Mouse (Mus musculus) liver, postnatal 0 days (tissue): ENCODE measurements around the gene Insm1. TPM values are rescaled to one million over a fixed set of nuclear protein-coding genes. Genes with fewer than 3 reads are reported as not detected.

Experiments
- ATAC-seq: fragments of 200-750 bp; cut with Nextera tagmentation; 2 replicates; pipeline ENCODE4 v1.8.0; 2017; ENCODE audit warnings: mild to moderate bottlenecking, moderate library complexity
- DNase-seq: peaks from one replicate; pipeline ENCODE4 v3.0.0-alpha.2; 2016
- H3K27ac ChIP-seq: fragments of 300-500 bp; sonication (generic); 2 replicates; pipeline ENCODE4 v1.5.1; 2014; ENCODE audit warnings: antibody characterized with exemption, moderate library complexity, mild to moderate bottlenecking, low read depth
- H3K27me3 ChIP-seq: fragments of 300-500 bp; sonication (generic); 2 replicates; pipeline ENCODE4 v1.6.1; 2014; ENCODE audit warnings: low read length, control low read depth, mixed read lengths; ENCODE audit not compliant: insufficient read depth
- H3K36me3 ChIP-seq: fragments of 300-500 bp; sonication (generic); replicated peaks from 2 replicates; pipeline ENCODE4 v1.6.1; 2014; ENCODE audit warnings: mild to moderate bottlenecking, control low read depth, low read length, moderate library complexity, mixed read lengths; ENCODE audit not compliant: insufficient read depth
- H3K4me1 ChIP-seq: fragments of 300-500 bp; sonication (generic); 2 replicates; pipeline ENCODE4 v1.6.1; 2014; ENCODE audit warnings: antibody characterized with exemption, mild to moderate bottlenecking, control low read depth; ENCODE audit not compliant: insufficient read depth
- H3K4me2 ChIP-seq: fragments of 300-500 bp; sonication (generic); 2 replicates; pipeline ENCODE4 v1.6.1; 2014; ENCODE audit warnings: low read depth, mild to moderate bottlenecking, low read length, moderate library complexity, mixed read lengths
- H3K4me3 ChIP-seq: fragments of 300-500 bp; sonication (generic); 2 replicates; pipeline ENCODE4 v1.5.1; 2014; ENCODE audit warnings: low read depth, low read length
- H3K9ac ChIP-seq: fragments of 300-500 bp; sonication (generic); replicated peaks from 2 replicates; pipeline ENCODE4 v1.6.1; 2014; ENCODE audit warnings: mild to moderate bottlenecking, moderate library complexity
- H3K9me3 ChIP-seq: fragments of 300-500 bp; sonication (generic); 2 replicates; pipeline ENCODE4 v1.6.1; 2016; ENCODE audit warnings: mild to moderate bottlenecking, control low read depth, low read length, mixed read lengths
- CTCF ChIP-seq: sonication (generic); IDR thresholded peaks from 2 replicates; pipeline ENCODE4 v1.5.1; 2016; ENCODE audit warnings: antibody characterized with exemption, low read depth
- EP300 ChIP-seq: IDR thresholded peaks from 2 replicates; pipeline ENCODE4 v1.6.1; 2016; ENCODE audit warnings: antibody characterized with exemption, low read depth, mild to moderate bottlenecking
- WGBS: fragments of 180-500 bp; shearing (Covaris S2); extraction: QIAGEN DNeasy Blood & Tissue Kit; methylation state at CpG from one replicate; pipeline ENCODE4 v1.1.7; 2014; ENCODE audit not compliant: insufficient replicate concordance; 5-methylcytosine and 5-hydroxymethylcytosine counted together
- polyA plus RNA-seq: library from polyadenylated mRNA; unstranded; fragments of >200 nt; fragmentation: Nextera tagmentation; extraction: Ambion mirVana; gene quantifications from 2 replicates; pipeline ENCODE4 v1.2.1, GENCODE M21; 2015

The Insm1 gene
- polyA plus RNA-seq, 1 experiment from 2014 or later, result not detected

DNA sequence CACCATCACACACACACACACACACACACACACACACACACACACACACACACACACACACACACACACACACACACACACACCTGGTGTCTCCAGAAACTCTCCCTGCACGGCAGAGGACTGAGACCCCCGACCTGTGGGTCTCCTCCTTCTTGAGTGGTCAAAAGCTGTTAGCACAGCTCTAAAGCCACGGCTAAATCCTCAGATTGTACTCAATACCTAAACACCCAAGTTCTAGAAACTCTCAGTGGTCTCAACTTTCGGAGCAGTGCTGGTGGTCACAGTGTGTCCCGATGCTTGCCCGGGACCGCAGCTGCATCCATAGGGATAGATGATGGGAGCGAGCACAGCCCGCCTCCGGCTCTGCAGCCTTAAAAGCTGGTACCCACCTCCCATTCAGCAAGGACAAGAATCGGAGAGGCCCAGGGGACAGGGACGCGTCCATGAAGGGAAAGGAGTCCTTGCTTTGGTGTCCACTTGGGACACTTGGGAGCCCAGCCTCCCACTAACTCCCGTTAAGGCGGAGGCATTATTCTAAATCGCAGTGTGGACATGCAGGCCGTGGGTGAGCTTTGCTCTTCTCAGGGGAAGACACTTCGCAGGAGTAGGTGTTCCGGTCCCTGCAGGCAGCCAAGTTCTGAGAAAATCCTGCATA is 2.7 kb upstream of the Insm1 start:
- WGBS, result 8% methylated on average over 19 of the region's 19 CpGs
- no peak overlapping the region for H3K9ac ChIP-seq
- H3K4me3 ChIP-seq, result no peak overlapping the region
- ATAC-seq (no peak), DNase-seq (no peak)
- H3K9me3 ChIP-seq, result no peaks in the 10 kb centered on the region
- TF ChIP-seq EP300, result no peak
- no peak for TF ChIP-seq CTCF
- peaks cover 77% of the 10 kb centered on the region for H3K27me3 ChIP-seq
- peaks cover 29% of the 10 kb centered on the region for H3K4me1 ChIP-seq
- no peak overlapping the region for H3K27ac ChIP-seq
- H3K4me2 ChIP-seq, result no peak overlapping the region
- no peaks in the 10 kb centered on the region for H3K36me3 ChIP-seq

- 12% methylated on average over 11 of the region's 11 CpGs for WGBS
- H3K4me3 ChIP-seq, result no peak overlapping the region
- ATAC-seq, result no peak
- peaks cover 29% of the 10 kb centered on the region for H3K4me1 ChIP-seq
- TF ChIP-seq CTCF, result no peak
- TF ChIP-seq EP300, result no peak
- H3K9me3 ChIP-seq, result no peaks in the 10 kb centered on the region
- no peaks in the 10 kb centered on the region for H3K36me3 ChIP-seq
- H3K4me2 ChIP-seq, result no peak overlapping the region
- DNase-seq, result no peak
- H3K27ac ChIP-seq, result no peak overlapping the region
- peaks cover 84% of the 10 kb centered on the region for H3K27me3 ChIP-seq
- H3K9ac ChIP-seq, result no peak overlapping the region
These were observed 1.9 kb upstream of the Insm1 start for GRCm38 (mm10) chr2:146219791-146220190.

DNA sequence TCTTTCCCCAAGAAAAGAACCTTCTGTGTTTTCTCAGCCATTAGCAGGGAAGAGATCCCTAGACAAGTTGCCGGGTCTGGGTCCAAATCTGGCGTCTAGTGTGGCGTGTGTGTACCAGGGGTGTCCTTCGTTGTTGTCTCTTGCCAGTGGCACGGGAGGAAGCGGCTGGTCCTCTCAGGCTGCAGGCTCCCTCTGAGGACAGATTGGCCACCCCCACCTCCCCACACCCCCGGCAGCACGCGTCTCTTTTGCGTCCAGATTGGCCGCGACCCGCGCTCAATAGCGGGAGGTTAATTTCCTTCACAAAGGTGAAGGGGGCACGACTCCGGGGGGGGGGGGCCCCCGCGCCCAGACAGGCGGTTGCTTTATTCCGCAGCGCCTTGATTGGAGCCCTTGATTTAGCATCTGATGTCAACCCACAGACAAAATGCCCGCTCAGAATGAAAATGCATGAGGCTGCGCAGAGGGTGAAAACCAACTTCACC is 1.1 kb upstream of the Insm1 start:
- H3K36me3 ChIP-seq, result no peaks in the 10 kb centered on the region
- WGBS, result 1% methylated on average over 21 of the region's 24 CpGs
- DNase-seq (no peak), ATAC-seq (no peak)
- peak overlapping the region; percentile 45; the same call in 1 of the 2 replicates for H3K4me3 ChIP-seq
- H3K9me3 ChIP-seq, result no peaks in the 10 kb centered on the region
- peaks cover 88% of the 10 kb centered on the region for H3K27me3 ChIP-seq
- H3K9ac ChIP-seq, result no peak overlapping the region
- no peak overlapping the region for H3K27ac ChIP-seq
- peaks cover 29% of the 10 kb centered on the region for H3K4me1 ChIP-seq
- no peak overlapping the region for H3K4me2 ChIP-seq
- no peak for TF ChIP-seq EP300
- TF ChIP-seq CTCF, result no peak

DNA sequence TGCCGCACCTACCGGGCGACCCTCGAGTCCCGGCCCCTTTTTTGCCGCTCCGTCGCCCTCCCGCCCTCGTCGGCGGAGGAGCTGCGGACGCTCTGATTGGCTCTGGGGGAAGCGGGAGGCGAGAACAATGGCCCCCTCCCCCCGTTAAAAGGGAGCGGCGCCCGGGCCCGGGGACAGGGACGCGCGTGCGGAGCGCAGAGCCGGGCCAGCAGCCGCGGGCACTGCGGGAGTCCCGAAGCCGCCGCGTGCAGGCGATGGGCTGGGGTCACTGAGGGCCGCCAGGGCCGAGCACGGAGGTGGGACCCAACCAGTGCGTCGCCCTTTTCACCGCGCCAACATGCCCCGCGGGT is 183 bp downstream of the Insm1 start:
- 4% methylated on average over 38 of the region's 44 CpGs for WGBS
- H3K36me3 ChIP-seq, result no peaks in the 10 kb centered on the region
- H3K4me2 ChIP-seq, result peak overlapping the region; percentile 66
- no peak overlapping the region for H3K27ac ChIP-seq
- no peaks in the 10 kb centered on the region for H3K9me3 ChIP-seq
- TF ChIP-seq CTCF, result no peak
- TF ChIP-seq EP300, result no peak
- H3K4me3 ChIP-seq, result peak overlapping the region; percentile 45
- H3K4me1 ChIP-seq, result peaks cover 29% of the 10 kb centered on the region
- H3K9ac ChIP-seq, result no peak overlapping the region
- ATAC-seq (peak; percentile 26), DNase-seq (peak; percentile 27)
- H3K27me3 ChIP-seq, result peaks cover 92% of the 10 kb centered on the region

- no peak overlapping the region for H3K27ac ChIP-seq
- H3K9me3 ChIP-seq, result no peaks in the 10 kb centered on the region
- under 1% methylated on average over 91 of the region's 133 CpGs for WGBS
- peaks cover 93% of the 10 kb centered on the region for H3K27me3 ChIP-seq
- DNase-seq (peak; percentile 27), ATAC-seq (peak; percentile 14; the same call in 1 of the 2 replicates)
- H3K36me3 ChIP-seq, result no peaks in the 10 kb centered on the region
- no peak for TF ChIP-seq EP300
- TF ChIP-seq CTCF, result no peak
- H3K4me1 ChIP-seq, result peaks cover 29% of the 10 kb centered on the region
- no peak overlapping the region for H3K9ac ChIP-seq
- peak overlapping the region; percentile 66 for H3K4me2 ChIP-seq
- peak overlapping the region; percentile 45 for H3K4me3 ChIP-seq
These were observed 806 bp downstream of the Insm1 start for GRCm38 (mm10) chr2:146222279-146223175.

GRCm38 (mm10) chr2:146223176-146223905 is 1.6 kb downstream of the Insm1 start:
- Histone ChIP-seq H3K36me3 (no peaks in the 10 kb centered on the region), H3K9ac (no peak overlapping the region), H3K9me3 (no peaks in the 10 kb centered on the region), H3K27me3 (peaks cover 90% of the 10 kb centered on the region), H3K27ac (no peak overlapping the region), H3K4me1 (peaks cover 25% of the 10 kb centered on the region), H3K4me3 (peak overlapping the region; percentile 45), H3K4me2 (peak overlapping the region; percentile 66)
- DNase-seq, result peak; percentile 27
- no peak for ATAC-seq
- TF ChIP-seq CTCF, result no peak
- TF ChIP-seq EP300, result no peak
- 2% methylated on average over 65 of the region's 75 CpGs for WGBS
